Mouse (Mus musculus): Measurements from ENCODE around the gene Pitx2. TPM values are rescaled to one million over a fixed set of nuclear protein-coding genes. Genes with fewer than 3 reads are reported as not detected.

The Pitx2 gene
- polyA plus RNA-seq, 1 experiment, result 0.26 TPM

DNA sequence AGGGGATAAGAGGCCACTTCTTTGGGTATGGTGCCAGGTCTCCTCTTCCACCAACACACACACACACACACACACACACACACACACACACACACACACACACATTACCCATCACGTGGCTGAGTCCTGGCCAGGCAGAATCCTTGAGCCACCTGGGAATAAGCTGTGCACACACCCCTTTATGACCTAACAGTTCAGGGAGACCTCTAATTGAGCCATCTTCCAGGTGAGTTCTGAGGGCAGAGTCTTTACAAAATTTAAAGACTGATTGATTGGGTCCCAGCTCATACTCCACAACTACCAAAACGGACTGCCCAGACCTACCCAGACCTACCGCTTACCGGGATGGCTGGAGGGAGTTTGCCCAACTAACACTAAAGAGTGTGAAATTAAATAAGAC, 10.1 kb downstream of the Pitx2 start:
- Histone ChIP-seq H3K4me3 (ENCODE audit: control insufficient read depth, insufficient read depth, low read length) (no peak overlapping the region), H3K4me1 (replicated peaks; ENCODE audit: control insufficient read depth, insufficient read depth, low read length) (peaks cover 7% of the 10 kb centered on the region; the same call in 1 of the 2 replicates), H3K36me3 (ENCODE audit: control insufficient read depth, insufficient read depth, low read length) (no peaks in the 10 kb centered on the region), H3K27ac (ENCODE audit: control insufficient read depth, insufficient read depth, low read length) (no peak overlapping the region), H3K27me3 (ENCODE audit: control insufficient read depth, insufficient read depth, low read length) (peaks cover 38% of the 10 kb centered on the region)
- 9% methylated on average over 4 of the region's 4 CpGs for WGBS
- TF ChIP-seq POLR2A (IDR thresholded peaks at IDR 0.05; ENCODE audit: control insufficient read depth, extremely low read depth, insufficient read depth, low read length, poor library complexity), result no peak
- no peak for TF ChIP-seq CTCF (IDR thresholded peaks at IDR 0.05; ENCODE audit: borderline replicate concordance, control insufficient read depth, extremely low read depth, insufficient read depth, low read length, poor library complexity)
- DNase-seq, result no peak

DNA sequence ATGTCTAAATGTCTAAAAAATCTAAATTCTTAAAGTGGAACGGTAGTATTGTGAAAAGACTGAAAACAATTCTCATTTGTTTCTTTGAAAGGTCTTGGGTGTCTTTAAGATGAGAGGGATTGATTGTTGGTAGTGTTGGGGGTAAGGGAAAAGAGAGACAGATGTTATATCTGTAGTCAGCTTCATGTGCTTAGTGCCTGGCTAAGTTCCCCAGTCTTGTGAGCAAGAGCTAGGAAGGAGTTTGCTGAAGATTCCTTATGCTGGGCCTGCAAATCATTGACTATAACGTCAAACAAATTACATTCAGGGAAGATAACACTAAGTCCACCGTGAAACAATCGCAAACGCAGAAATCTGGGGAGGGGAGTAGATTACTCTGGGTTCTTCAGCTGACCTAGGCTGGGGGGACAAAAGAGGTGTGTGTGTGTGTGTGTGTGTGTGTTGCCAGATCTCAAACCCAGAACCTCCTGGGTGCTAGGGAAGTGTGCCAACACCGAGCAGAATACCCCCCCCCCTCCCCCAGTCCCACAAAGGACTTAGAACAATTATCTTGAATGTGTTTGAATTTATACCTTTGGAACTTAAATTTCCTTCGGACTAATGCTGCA, 12.5 kb downstream of the Pitx2 start:
- WGBS, result 7% methylated on average over 7 of the region's 7 CpGs
- no peak overlapping the region for H3K27ac ChIP-seq (ENCODE audit: control insufficient read depth, insufficient read depth, low read length)
- peaks cover 9% of the 10 kb centered on the region for H3K4me1 ChIP-seq (replicated peaks; ENCODE audit: control insufficient read depth, insufficient read depth, low read length)
- no peak for DNase-seq
- H3K36me3 ChIP-seq (ENCODE audit: control insufficient read depth, insufficient read depth, low read length), result no peaks in the 10 kb centered on the region
- TF ChIP-seq CTCF (IDR thresholded peaks at IDR 0.05; ENCODE audit: borderline replicate concordance, control insufficient read depth, extremely low read depth, insufficient read depth, low read length, poor library complexity) (no peak), POLR2A (IDR thresholded peaks at IDR 0.05; ENCODE audit: control insufficient read depth, extremely low read depth, insufficient read depth, low read length, poor library complexity) (no peak)
- no peak overlapping the region for H3K4me3 ChIP-seq (ENCODE audit: control insufficient read depth, insufficient read depth, low read length)
- H3K27me3 ChIP-seq (ENCODE audit: control insufficient read depth, insufficient read depth, low read length), result peaks cover 45% of the 10 kb centered on the region

DNA sequence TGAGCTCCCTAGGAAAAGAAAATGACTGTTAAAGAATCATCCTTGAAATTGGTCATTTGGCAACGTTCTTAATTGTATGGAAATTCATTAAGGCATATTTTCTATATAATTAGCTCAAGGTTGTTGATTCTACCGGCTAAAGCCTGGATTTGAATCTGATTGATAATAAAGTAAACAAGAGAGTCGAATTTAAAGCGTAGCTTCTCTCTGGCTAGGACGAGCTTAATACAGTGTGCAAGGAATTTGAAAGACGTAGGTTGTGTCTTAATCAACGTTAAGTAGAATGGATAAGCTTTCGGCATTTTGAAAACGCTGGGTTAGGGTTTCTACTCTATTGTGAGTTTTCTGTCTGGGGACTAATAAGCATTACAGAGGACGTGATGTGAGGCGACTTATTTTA, 13.1 kb downstream of the Pitx2 start:
- 14% methylated on average over 11 of the region's 11 CpGs for WGBS
- peaks cover 9% of the 10 kb centered on the region for H3K4me1 ChIP-seq (replicated peaks; ENCODE audit: control insufficient read depth, insufficient read depth, low read length)

DNA sequence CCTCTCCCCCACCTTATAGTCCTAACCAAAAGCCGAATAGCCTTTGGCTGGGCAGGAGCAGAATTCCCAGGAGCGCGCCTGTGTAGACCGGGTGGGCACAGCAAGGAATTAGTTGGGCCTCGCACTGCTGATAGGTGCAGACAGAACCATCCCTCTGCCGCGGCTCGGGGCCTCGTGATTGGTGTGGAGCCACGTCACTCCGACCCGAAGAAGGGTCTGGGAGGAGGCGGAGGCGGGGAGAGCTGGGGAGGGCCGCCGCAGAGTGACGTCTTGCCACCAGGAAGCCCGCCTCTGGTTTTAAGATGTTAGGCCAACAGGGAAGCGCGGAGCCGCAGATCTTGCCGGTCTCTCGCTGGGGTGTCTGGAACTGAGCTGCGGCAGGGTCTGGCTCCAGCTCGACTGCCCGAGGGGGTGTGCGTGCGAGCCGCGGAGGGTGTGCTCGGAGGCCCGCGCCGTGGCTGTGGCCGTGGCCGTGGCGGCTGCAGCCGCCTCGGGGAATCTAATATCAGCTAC, 14.0 kb downstream of the Pitx2 start:
- TF ChIP-seq CTCF (IDR thresholded peaks at IDR 0.05; ENCODE audit: borderline replicate concordance, control insufficient read depth, extremely low read depth, insufficient read depth, low read length, poor library complexity) (no peak), POLR2A (IDR thresholded peaks at IDR 0.05; ENCODE audit: control insufficient read depth, extremely low read depth, insufficient read depth, low read length, poor library complexity) (no peak)
- Histone ChIP-seq H3K27me3 (ENCODE audit: control insufficient read depth, insufficient read depth, low read length) (peaks cover 40% of the 10 kb centered on the region), H3K36me3 (ENCODE audit: control insufficient read depth, insufficient read depth, low read length) (no peaks in the 10 kb centered on the region), H3K27ac (ENCODE audit: control insufficient read depth, insufficient read depth, low read length) (no peak overlapping the region), H3K4me3 (ENCODE audit: control insufficient read depth, insufficient read depth, low read length) (peak overlapping the region; percentile 52), H3K4me1 (replicated peaks; ENCODE audit: control insufficient read depth, insufficient read depth, low read length) (peaks cover 9% of the 10 kb centered on the region)
- 2% methylated on average over 39 of the region's 39 CpGs for WGBS
- peak; percentile 69 for DNase-seq

More for the DNA sequence above, 13.1 kb downstream of the Pitx2 start:
- no peak overlapping the region for H3K27ac ChIP-seq (ENCODE audit: control insufficient read depth, insufficient read depth, low read length)
- no peak for DNase-seq
- TF ChIP-seq CTCF (IDR thresholded peaks at IDR 0.05; ENCODE audit: borderline replicate concordance, control insufficient read depth, extremely low read depth, insufficient read depth, low read length, poor library complexity) (no peak), POLR2A (IDR thresholded peaks at IDR 0.05; ENCODE audit: control insufficient read depth, extremely low read depth, insufficient read depth, low read length, poor library complexity) (no peak)
- H3K27me3 ChIP-seq (ENCODE audit: control insufficient read depth, insufficient read depth, low read length), result peaks cover 42% of the 10 kb centered on the region
- H3K4me3 ChIP-seq (ENCODE audit: control insufficient read depth, insufficient read depth, low read length), result no peak overlapping the region
- H3K36me3 ChIP-seq (ENCODE audit: control insufficient read depth, insufficient read depth, low read length), result no peaks in the 10 kb centered on the region

DNA sequence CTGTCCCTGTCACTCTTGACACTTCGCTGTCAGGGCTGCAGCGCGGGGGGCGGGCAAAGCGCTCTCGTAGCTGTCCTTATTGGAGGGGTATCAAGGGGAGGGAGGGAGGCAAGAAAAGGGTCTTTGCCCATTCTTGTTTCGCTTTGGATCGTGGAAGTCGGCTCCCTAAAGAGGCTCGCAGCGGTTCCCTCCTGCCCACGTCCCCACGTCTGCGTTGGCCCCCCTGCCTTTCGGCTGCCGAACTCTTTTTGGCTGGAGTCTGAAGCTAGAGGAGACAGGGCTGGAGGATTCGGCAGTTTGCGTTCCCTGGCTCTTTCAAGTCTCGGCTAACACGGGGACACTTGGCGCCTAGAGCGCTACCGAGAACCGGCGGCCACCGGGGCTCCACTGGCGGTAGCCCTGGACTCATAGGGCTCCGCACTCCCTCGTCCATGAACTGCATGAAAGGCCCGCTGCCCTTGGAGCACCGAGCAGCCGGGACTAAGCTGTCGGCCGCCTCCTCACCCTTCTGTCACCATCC, 14.5 kb downstream of the Pitx2 start:
- Histone ChIP-seq H3K36me3 (ENCODE audit: control insufficient read depth, insufficient read depth, low read length) (no peaks in the 10 kb centered on the region), H3K4me1 (replicated peaks; ENCODE audit: control insufficient read depth, insufficient read depth, low read length) (peaks cover 9% of the 10 kb centered on the region), H3K4me3 (ENCODE audit: control insufficient read depth, insufficient read depth, low read length) (peak overlapping the region; percentile 52), H3K27ac (ENCODE audit: control insufficient read depth, insufficient read depth, low read length) (no peak overlapping the region), H3K27me3 (ENCODE audit: control insufficient read depth, insufficient read depth, low read length) (peaks cover 40% of the 10 kb centered on the region)
- WGBS, result 2% methylated on average over 34 of the region's 34 CpGs
- TF ChIP-seq POLR2A (IDR thresholded peaks at IDR 0.05; ENCODE audit: control insufficient read depth, extremely low read depth, insufficient read depth, low read length, poor library complexity) (no peak), CTCF (IDR thresholded peaks at IDR 0.05; ENCODE audit: borderline replicate concordance, control insufficient read depth, extremely low read depth, insufficient read depth, low read length, poor library complexity) (no peak)
- DNase-seq, result peak; percentile 8

DNA sequence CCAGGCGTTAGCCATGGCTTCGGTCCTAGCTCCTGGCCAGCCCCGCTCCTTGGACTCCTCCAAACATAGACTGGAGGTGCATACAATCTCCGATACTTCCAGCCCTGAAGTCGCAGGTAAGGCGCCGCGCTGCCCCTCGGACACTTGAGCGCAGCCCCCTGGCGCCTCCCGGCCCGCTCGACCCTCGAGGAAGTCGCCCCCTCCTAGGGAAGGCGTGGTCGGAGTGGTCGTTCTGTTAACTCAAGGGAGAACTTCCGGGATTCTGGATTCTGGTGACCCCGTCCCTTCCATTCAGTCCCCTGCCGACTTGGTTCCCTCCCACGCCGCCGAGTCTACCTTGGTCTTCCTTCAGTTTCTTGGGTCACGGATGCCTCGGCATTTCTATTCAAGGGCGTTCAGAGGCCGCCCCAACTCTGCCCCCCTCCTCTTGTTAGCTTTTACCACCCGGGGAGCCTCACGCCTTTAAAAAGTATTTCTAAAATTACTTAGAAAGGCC, 15.0 kb downstream of the Pitx2 start:
- Histone ChIP-seq H3K27me3 (ENCODE audit: control insufficient read depth, insufficient read depth, low read length) (peaks cover 37% of the 10 kb centered on the region), H3K4me1 (replicated peaks; ENCODE audit: control insufficient read depth, insufficient read depth, low read length) (peaks cover 9% of the 10 kb centered on the region), H3K36me3 (ENCODE audit: control insufficient read depth, insufficient read depth, low read length) (no peaks in the 10 kb centered on the region), H3K27ac (ENCODE audit: control insufficient read depth, insufficient read depth, low read length) (no peak overlapping the region), H3K4me3 (ENCODE audit: control insufficient read depth, insufficient read depth, low read length) (peak overlapping the region; percentile 52)
- 4% methylated on average over 31 of the region's 31 CpGs for WGBS
- TF ChIP-seq CTCF (IDR thresholded peaks at IDR 0.05; ENCODE audit: borderline replicate concordance, control insufficient read depth, extremely low read depth, insufficient read depth, low read length, poor library complexity) (no peak), POLR2A (IDR thresholded peaks at IDR 0.05; ENCODE audit: control insufficient read depth, extremely low read depth, insufficient read depth, low read length, poor library complexity) (no peak)
- no peak for DNase-seq
